Mouse (Mus musculus): Measurements from ENCODE around the gene Pram1.
"Not testable (repeated sequence)": the region's sequence is repeated elsewhere in the genome, so short reads cannot be mapped to it uniquely, and the experiment has no call there.

Gene Pram1

DNA sequence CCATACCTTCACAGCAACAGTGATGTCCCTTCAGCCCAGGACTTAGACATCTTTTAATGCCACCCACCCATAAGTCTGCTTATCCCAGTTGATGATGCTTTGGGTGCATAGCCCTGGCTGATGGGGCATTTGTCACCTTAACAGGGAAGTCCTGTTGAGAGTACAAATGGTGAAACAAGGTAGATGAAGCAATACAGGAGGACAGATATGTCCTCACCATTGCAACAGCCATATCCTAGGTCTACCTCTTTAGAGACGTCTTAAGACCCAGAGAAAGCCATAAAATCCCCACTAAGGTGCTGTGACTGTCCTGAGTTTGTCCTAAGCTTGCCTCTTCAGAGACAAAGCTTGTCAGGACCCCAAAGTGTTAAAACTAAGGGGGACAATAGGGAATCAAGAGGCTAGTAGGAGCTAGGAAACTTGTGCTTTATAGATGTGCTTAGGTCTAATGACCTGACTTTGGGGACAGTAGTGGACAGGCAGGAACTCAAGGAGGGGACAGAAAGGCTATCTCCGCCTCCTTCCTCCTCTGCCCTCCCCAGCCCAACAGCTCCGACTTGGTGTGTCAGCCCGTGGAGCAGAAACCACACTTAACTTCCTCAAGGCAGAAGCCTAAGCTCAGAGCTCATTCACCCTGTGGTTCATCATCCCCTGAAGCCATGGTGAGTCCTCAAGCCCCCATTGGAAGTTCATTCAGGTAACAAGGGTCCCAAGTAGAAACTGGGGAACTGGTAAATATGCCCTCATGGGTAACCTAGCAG lies at the start of gene Pram1:
TSS of gene Pram1 (plus strand) at position 541 of the 761 bp plus-strand sequence.
- no peak for DNase-seq (ENCODE audit: low read depth in 2 of 2, low spot score in 2 of 2)

DNA sequence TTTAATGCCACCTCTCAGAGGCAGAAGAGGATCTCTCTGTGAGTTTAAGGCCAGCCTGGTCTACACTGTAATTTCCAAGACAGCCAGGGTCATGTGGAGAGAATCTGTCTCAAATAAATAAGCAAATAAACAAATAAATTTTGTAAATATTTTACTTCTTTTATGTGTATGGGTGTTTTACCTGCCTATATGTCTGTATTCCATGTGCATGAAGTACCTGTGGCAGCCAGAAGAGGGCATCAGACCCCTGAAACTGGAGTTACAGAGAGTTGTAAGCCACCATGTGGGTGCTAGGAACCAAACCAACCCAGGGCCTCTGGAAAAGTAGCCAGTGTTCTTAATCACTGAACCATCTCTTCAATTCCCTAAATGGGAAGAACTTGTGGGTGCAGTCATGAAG lies 40.6 kb upstream of the Pram1 start:
- no peak for DNase-seq (ENCODE audit: low read depth in 2 of 2, low spot score in 2 of 2)

DNA sequence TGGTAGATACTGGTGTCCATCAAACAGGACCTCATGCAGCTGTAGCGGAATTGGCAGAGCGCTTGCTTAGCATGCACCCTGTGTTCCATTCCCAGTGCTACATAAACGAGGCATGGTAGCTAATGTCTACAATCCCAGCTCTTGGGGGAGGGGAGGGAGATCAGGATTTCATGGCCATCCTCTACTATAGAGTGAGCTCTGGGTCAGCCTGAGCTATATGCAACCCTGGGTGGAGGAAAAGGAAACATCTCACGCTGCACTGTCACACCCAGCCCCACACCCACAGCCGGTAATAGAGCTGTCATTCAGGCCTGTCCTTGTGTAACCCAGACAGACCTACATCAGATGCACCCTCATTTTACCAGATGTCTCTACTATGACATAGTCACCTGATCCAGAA lies 39.4 kb upstream of the Pram1 start:
- no peak for DNase-seq (ENCODE audit: low read depth in 2 of 2, low spot score in 2 of 2)

DNA sequence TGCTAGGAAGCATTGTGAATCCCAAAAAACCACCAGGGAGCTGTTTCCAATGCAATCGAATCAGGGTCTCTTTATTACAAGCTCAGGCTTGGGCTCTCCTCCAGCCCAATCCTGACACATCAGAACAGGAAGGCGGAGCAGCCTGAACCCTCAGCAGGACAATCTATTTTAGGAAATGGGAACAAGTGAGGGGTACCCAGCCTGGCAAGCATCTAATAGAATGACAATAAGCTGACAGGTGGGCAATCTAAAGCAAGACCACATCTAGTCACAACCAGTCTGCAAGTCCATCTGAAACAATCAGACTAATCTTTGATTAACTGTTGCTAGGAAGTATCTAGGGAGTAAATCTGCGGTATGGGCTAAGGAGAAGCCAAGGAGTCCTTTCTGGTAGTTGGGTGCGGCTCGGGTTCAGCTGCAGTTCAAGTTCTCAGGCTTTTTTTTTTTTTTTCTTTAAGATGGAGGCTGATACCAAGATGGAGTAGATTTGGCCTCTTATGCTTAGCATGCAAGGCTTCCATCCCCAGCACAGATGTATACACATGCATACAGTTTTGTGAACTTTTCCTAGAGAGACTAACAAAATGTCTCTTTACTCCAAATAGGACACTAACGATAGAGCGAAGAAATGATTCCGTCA lies 37.9 kb upstream of the Pram1 start:
- no peak for DNase-seq (ENCODE audit: low read depth in 2 of 2, low spot score in 2 of 2)

DNA sequence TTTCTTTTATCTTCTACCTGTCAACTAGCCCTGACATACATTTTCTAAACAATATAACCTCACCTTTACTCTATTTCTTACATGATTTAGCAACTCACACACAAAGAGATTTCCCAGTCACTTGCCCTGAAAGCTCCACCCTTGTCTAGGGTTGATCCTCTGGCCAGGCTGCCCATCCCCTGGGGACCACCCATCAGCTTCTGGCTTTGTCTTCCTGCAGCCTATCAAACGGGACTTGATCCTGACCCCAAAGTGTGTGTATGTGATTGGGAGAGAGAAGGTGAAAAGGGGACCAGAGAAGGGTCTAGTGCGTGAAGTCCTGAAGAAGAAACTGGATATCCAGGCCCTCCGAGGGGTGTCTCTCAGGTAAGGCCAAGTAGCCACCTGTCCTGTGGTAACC lies 37.0 kb upstream of the Pram1 start:
- DNase-seq (ENCODE audit: low read depth in 2 of 2, low spot score in 2 of 2): no peak

DNA sequence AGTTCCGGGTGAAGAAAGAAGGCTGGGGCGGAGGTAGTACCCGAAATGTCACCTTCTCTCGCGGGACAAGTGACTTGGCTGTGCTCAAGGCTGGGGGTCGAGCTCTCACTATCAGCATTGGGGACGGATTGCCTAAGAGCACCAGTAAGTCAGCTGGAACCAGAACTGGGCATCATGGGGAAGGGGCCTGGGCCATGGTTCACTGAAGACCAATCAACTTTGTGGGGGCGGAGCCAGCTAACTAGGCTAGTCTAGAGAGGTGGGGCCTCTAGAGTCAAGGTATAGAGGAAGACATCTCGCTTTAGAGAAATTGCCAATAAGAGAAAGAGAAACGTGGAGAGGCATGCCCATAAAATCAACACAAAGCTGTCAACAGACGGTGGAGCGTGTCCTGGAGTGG lies 35.9 kb upstream of the Pram1 start:
- DNase-seq (ENCODE audit: low read depth in 2 of 2, low spot score in 2 of 2): no peak

DNA sequence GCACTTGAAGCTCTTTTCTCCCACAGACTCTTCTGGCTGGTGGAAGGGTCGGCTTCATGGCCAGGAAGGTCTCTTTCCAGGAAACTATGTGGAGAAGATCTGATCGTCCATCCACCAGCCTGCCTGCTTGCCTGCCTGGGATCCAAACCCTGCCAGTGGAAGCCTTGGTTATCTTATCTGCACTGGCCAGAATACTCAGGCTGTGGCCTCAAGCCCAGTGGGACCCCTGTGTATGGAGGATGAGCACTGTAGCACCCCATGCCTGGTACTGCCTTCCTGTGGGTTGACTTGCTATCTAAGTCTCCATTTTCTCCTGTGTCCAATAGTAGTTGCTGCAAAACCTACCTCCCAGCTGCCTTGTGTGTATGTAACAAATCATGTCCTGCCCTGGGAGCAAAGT lies 30.6 kb upstream of the Pram1 start:
- DNase-seq (ENCODE audit: low read depth in 2 of 2, low spot score in 2 of 2): no peak

DNA sequence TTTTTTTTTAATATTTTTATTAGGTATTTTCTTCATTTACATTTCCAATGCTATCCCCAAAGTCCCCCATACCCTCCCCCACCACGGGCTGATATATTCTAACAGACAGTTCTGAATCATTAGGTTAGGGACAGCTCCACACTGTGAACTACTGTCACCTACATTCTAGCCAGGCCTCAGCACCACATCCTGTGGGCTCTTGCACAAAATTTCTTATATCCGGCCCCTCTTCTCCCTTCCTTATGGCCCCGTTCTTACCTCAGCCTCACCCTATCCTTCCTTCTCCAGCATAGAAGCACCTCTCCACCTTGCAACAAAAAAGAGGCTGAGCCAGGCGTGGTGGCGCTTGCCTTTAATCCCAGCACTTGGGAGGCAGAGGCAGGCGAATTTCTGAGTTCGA lies 27.3 kb upstream of the Pram1 start:
- DNase-seq (ENCODE audit: low read depth in 2 of 2, low spot score in 2 of 2): no peak

DNA sequence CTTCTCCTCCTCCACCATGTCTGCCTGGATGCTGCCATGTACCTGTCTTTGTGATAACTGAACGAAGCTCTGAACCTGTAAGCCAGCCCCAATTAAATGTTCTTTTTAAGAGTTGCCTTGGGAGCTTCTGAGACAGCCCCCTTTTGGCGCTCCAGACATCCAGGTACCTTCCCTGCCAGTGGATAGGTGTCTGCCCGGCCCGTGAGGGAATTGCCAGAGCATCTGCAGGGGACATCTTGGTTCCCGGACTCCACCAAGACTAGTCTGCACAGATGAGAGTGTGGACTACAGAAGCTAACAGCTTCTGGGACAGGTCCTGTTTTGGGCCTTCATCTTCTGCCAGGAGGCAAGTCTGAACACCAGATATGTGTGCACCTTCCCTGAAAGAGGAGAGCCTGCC lies 24.1 kb upstream of the Pram1 start:
- not testable (repeated sequence) for DNase-seq (ENCODE audit: low read depth in 2 of 2, low spot score in 2 of 2)

DNA sequence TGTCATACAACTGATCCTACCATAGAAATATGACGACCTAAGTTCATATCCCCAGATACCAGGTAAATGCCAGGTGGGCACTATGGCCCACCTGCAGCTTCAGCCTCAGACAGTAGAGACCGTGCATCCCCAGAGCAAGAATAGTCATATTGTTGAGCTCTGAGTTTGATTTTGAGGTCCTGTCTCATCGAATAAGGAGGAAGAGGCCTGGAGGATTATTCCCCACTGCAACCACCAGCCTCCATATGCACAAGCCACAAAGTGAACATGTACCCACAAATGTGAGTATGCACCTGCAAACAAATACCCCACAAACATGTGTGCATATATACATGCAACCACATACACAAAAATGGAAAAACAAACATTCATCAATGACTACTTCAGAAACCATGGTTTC lies 10.6 kb upstream of the Pram1 start:
- DNase-seq (ENCODE audit: low read depth in 2 of 2, low spot score in 2 of 2): no peak

DNA sequence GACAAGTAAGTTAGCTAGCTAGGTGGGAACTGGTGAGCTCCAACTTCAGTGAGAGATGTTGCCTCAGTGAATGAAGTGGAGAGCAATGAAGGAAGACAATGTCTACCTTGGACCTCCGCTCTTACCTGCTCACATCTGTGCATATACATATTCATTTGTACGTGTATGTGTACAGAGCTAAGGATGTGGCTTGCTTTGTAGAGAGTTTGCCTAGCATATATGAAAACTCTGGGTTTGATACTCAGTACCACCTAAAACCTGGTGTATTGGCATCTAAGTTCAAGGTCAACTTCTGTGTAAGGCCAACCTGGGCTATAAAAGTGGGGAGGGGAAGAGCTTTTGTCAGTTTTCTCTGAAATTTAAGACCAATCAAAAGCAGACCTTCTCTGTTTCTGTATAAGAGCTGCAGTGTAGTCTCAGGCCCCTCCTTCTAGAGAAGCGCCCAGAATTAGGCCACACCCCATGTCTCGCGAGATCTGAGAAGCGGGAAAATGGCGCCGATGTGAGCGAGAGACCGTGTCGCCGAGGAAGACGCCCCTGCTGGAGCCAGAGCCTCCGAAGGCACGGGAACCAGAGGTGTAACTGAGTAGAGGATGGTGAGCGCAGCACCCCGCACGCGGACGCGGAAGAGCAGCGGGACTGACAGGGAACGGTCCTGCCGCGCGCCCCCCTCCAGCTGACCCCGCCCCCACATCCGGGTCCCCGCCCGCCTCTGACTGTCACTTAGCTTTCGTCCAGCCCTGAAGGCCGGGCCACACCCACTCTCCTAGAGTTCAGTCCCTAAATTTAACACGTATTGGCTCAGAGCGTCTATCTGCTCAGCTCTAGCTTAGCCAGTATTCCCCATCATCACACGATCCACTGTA lies 9.0 kb upstream of the Pram1 start, which contains the start of gene Zfp414:
TSS of gene Zfp414 (plus strand) at position 470 of the 866 bp plus-strand sequence.
- peak; percentile 86 to 93 for DNase-seq (ENCODE audit: low read depth in 2 of 2, low spot score in 2 of 2)

DNA sequence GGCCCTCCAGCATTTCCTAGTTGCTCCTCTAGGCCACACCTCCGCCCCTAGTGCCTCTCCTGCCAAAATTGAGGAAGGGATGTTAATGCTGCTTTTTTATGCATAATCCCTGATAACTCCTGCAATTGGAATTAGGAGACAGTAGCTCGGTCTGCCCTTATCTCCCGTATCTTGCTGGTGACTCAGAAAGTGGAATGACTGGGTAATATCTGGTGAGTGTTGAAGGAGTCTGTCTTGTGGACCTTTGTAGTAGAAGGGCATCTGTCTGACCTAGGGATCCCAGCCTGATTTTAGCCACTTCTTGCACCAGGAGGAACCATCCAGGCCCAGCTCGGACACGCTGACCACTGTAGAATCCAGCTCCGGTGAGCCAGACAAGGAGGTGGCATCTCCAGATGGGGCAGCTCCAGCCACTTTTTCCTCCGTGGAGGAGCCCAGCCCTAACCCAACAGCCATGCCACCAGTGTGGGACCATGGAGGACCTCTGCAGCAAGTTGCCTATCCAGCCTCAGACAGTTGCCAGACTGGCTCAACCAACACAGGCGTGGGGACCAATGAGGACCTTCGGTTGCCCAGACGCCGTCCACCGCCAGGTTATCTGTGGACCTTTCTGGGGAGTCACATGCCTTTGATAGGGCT lies 8.2 kb upstream of the Pram1 start:
- no peak for DNase-seq (ENCODE audit: low read depth in 2 of 2, low spot score in 2 of 2)

DNA sequence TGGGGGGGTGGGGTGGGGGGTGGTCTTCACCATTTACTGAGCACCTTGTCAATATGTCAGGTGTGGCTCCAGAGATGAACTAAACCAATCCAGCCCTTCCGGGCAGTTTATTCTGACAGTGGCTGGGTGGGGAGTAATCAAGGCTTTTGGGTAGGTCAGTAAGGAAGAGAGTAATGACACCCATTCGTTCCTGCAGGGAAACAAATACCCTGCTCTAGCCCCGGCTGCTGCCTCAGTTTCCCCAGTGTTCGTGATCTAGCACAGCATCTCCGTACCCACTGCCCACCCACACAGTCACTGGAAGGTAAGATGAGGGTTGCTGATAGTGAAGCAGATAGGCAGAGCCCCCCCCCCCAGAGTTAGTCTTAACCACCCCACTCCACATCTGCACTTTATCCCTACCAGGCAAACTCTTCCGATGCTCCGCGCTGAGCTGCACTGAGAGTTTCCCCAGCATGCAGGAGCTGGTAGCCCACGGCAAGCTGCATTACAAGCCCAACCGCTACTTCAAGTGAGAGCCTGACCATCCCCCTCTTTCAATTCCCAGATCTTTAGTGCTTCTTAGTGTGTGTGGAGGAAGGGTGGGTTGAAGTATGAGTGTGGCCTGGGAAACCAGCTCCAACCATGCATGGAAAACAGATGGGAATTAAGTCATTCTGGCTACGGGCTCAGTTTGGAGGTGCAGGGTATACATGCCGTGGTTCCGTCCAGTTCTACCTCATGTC lies 7.5 kb upstream of the Pram1 start:
- DNase-seq (ENCODE audit: low read depth in 2 of 2, low spot score in 2 of 2): no peak

DNA sequence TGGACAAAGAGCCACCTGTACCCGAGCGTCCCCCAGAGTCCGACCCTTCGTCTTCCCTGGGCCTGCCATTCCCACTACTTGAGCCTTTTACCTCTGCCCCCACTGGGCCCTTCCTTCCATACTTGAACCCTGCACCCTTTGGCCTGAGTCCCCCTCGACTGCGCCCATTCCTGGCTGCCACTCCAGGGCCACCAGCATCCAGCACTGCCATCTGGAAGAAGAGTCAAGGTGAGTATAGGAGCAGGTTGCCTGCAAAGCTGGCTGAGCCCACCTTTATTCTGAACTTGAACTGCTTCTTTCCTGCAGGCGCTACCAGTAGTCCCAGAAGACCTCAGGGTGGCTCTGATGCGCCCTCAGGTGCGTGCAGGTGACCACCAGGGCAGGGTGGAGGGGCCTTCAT lies 6.6 kb upstream of the Pram1 start:
- DNase-seq (ENCODE audit: low read depth in 2 of 2, low spot score in 2 of 2): no peak

DNA sequence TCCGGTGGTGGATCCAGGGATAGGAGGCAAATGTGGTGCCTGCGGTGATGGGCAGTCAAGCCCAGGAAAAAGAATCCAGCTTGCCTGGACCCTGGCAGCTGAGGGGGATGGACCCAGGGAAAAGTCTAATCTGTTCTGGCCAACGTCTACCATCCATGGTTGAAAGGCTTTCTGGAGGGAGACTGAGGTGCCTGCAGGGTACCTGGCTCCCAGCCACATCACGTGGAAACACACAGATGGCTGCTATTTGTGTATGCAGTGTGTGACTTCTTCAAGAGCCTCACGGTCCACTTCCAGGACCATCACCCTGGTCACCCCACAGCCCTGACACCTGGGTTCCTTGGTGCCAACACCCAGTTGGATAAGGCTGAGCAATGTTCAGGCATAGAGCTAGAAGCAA lies 6.1 kb upstream of the Pram1 start:
- DNase-seq (ENCODE audit: low read depth in 2 of 2, low spot score in 2 of 2): no peak

DNA sequence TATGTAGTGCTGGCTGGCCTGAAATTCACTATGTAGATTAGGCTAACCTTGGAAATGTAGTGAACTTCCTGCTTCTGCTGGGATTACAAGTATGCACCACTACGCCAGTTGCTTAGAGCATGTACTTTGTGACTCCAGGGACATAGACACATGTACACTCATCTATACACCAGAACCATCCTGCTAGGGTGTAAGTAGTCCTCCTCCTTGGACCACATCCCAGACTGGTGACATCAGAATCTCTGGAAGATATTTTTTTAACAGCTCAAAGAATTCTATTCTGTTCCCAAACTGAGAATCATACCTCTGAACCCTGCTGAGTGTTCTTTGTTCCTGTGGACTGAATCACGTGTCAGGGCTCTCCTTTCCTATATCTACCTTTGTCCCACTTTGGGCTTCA lies 818 bp upstream of the Pram1 start:
- DNase-seq (ENCODE audit: low read depth in 2 of 2, low spot score in 2 of 2): no peak

DNA sequence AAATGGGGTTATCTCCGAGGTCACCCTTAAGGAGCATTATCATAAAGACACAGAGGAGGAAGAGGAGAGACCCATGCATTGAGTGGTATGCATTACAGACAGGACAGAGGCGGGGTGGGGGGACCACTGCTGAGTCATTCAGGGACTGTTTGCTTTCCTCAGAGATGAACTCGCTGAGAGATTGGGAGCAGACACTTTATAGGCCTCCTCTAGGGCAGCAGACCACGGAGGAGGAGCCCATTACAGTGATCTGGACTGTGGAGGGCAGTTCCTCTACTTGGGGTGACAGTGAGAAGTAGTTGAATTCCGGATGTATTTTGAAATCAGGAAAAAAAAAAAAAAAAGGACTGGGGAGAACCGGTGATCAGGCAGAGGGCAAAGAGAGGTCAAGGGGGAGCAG lies 1.9 kb downstream of the Pram1 start:
- DNase-seq (ENCODE audit: low read depth in 2 of 2, low spot score in 2 of 2): no peak

DNA sequence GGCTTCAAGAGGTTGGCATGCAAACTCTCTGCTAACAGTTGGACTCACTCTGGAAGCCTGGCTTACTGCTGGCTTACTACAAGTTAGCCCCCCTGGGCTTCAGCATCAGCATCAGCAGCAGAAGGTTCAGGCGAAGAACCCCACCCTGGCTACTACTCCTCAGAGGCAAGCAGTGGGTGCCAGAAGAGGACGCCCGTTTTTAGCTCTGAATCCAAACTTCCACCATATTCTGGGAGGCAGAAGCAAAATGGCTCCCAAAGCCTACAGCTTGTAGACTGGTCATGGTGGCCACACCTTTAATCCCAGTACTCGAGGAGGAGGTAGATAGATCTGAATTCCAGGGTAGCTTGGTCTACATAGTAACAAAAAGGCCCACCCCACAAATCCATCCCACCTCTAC lies 6.2 kb downstream of the Pram1 start:
- DNase-seq (ENCODE audit: low read depth in 2 of 2, low spot score in 2 of 2): no peak

DNA sequence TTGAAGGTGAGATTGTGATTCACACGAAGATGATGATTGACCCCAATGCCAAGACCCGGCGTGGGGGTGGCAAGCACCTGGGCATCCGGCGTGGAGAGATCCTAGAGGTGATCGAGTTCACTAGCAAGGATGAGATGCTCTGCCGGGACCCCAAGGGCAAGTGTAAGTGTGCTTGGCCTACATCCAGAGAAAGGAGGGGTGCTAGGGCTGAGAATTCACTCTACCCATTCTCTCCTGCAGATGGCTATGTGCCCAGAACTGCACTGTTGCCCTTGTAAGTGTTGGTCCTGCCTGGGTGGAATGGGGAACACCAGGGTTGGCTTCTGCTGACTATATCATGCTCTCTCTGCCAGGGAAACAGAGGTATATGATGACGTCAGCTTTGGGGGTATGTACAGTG lies 7.2 kb downstream of the Pram1 start:
- no peak for DNase-seq (ENCODE audit: low read depth in 2 of 2, low spot score in 2 of 2)

DNA sequence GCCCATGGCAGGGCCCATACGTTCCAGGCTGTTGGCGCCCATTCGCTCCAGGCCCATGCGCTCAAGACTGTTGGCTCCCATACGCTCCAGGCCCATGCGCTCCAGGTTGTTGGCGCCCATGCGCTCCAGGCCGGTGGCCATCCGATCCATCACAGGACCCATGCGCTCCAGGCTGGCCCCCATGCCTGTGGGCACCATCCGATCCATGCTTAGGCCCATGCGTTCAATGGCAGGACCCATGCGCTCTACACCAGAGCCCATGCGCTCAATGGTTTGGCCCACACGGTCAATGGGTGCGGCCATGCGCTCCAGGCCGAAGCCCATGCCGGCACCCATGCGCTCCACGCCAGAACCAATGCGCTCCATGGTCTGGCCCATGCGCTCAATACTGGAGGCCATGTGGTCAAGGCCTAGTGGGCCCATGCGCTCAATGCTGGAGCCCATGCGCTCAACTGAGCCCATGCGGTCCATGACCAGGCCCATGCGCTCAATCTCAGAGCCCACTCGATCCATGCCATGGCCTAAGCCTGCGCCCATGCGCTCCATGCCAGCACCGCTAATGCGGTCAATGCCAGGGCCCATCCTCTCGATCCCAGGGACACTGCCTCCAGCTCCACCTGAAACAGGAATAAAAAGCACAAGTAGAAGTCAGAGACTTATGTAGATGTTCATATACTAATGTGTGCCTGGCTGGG lies 12.1 kb downstream of the Pram1 start:
- DNase-seq (ENCODE audit: low read depth in 2 of 2, low spot score in 2 of 2): no peak

Measured in CD8-positive naive resting alpha-beta T cell, adult 2 months (primary cell).